Mouse (Mus musculus): ENCODE measurements around the gene Taar8a.

Taar8a gene

DNA sequence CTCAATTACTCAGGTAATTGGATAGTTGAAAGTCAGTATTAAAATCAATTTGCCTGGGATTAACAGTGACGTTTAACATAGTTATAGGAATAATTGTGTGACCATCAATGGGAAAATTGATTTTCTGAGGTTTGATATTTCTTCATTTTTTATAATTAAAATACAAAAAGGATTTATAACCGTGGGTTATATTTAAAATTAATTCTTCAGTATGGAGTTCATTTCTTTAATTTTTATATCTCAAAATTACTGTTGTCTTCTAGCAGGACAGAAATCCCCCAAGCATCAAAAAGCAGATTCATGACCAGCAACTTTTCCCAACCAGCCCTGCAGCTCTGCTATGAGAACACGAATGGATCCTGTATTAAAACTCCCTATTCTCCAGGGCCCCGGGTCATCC is at the start of gene Taar8a:
Gene Taar8a (plus strand): TSS at position 301 of the 400 bp plus-strand sequence.
- 90% methylated on average over 2 of the region's 4 CpGs for WGBS

DNA sequence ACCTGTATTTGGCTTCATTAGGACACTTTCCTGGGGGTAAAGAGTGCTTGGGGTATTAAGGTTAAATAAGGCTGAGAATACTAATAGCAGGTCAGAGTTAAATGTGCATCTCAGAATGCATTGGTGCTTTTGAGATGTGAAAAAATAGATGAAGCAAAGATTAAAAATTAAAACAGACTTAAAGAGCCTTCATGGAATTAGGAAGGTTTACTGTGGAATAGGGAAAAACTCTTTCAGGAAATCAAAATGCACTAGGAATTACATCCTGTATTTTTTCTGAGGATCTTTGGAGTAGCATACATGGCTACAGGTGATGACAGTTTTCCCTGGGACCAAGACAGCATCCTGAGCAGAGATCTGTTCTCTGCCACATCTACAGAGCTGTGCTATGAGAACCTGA is 49.4 kb upstream of the Taar8a start, which contains the start of gene Taar7d:
Gene Taar7d (plus strand): TSS at position 301 of the 400 bp plus-strand sequence.

DNA sequence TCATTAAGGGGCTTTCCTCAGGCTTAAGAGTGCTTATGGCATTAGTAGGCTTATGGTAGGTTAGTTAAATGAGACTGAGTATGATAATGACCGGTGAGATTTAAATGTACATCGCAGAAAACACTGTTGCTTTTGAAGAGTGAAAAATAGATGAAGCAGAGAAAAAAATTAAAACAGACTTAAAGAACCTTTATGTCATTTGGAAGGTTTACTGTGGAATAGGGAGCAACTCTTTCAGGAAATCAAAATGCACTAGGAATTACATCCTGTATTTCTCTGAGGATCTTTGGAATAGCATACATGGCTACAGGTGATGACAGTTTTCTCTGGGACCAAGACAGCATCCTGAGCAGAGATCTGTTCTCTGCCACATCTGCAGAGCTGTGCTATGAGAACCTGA is 39.0 kb upstream of the Taar8a start, which contains the start of gene Taar7e:
Gene Taar7e (plus strand): TSS at position 301 of the 400 bp plus-strand sequence.
- WGBS = 89% methylated on average over 2 of the region's 2 CpGs

DNA sequence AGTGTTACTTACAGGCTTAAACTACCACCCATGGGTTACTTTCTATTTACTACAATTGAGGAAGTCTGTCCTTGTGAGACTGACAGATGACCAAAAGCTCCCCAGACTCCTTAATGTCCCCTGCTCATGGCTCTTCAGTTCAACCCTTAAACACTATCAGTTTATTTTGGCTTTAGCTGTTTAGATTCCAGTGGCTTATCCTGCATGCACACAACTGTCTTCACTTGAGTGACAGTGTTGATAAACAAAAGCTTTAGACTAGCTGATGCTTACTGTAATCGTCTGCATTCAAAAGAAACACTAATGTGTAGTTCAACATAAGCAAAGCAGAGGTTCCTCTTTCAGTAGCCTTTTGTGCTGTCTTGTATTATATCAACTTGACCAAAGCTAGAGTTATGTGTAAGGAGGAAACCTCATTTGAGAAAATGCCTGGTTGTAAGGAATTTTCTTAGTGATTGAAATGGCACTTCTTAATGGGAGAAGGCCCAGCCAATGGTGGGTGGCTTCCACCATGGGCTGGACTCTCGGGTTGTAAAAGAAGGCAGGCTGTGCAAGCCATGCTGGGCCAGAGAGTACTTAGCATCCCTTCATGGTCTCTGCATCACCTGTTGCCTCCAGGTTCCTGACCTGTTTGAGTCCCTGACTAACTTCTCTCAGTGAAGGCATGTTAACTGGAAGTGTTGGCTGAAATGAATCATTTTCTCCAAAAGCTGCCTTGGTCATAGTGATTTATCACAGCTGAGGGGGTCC is 36.0 kb upstream of the Taar8a start:
- 66% methylated on average over 2 of the region's 2 CpGs for WGBS

DNA sequence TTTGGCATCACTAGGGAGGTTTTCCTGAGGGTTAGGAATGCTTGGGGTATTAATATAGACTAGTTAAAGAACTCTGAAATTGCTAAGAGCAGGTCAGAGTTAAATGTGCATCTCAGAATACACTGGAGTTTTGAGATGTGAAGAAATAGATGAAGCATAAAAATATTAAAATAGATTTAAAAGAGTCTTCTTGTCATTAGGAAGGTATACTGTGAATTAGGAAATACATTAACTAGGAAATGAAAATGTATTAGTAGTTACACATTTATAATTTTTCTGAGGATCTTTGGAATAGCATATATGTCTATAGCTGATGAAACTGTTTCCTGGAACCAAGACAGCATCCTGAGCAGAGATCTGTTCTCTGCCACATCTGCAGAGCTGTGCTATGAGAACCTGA is 27.1 kb upstream of the Taar8a start, which contains the start of gene Taar7f:
Gene Taar7f (plus strand): TSS at position 301 of the 400 bp plus-strand sequence.

DNA sequence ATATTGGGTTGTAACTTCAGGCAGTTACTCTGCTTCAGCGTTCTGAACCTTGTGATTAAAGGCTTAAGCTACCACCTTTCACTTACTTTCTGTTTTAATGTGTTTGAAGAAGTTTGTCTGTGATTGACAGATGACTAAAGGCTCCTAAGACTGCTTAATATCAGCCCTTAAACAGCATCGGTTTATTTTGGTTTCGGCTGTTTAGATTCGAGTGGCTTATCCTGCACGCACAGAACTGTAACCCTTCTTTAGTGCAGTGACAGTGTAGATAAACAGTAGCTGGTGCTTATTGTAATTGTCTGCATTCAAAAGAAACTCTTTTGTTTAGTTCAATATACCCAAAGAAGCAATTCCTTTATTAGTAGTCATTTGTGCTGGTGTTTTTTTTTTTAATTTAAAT is 24.3 kb upstream of the Taar8a start:
- WGBS = 72% methylated on average over 5 of the region's 5 CpGs

DNA sequence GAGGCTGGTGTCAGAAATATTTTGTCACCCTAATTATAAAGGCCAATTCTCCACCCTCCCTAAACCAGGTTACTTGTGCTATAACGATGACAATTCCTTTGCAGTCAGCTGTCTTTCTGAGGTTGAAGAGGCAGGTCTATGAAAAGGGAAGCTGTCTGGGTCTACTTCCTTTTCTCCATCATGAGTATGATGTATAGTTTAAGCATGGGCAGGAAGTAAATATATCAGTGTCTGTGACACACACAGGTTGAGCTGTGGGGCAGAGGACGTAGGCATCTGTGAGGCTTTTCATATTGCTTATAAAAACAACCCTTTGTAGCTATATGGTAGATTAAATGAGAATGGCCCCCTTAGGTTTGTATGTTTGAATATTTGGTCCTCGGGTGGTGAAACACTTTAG is 17.3 kb upstream of the Taar8a start:
- 83% methylated on average over 3 of the region's 3 CpGs for WGBS

DNA sequence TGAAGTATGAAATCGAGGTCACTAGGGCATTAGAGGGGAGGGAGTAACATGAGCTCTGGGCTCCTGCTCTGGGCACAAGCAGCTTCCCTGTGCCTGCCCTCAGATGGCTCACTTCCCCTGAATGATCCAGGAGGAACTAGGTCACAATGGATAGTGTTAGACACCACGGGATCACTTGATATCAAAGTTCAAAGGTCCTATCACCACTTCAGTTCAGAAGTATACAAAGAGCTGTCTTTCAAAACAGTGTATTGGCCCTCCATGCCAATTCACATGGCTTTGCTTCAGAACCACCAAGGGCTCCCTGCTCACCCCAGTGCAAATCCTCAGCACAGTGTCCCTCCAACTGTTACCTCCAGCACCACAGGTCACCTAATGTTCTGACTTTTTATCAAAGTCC is 1.5 kb upstream of the Taar8a start:
- WGBS = 44% methylated on average over 2 of the region's 2 CpGs

DNA sequence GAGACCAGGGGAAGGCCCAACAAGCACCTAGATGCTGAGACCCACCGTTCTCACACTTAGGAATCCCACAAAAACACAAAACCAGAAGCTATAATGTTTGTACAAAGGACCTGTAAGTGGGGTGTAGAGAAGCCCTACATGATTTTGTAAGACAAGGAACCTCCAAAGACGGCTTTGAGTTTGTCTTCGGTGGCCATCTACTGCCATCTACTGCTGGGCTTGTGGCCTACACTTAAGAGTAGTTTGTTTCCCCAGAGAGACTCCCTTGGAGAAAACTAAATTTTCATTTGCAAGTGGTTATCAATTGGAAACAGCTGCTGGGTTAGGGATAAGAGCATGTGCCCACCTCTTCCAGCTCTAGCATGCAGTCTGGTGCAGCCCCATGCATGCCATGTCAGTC is 3.9 kb downstream of the Taar8a start:
- WGBS = 39% methylated on average over 3 of the region's 3 CpGs

DNA sequence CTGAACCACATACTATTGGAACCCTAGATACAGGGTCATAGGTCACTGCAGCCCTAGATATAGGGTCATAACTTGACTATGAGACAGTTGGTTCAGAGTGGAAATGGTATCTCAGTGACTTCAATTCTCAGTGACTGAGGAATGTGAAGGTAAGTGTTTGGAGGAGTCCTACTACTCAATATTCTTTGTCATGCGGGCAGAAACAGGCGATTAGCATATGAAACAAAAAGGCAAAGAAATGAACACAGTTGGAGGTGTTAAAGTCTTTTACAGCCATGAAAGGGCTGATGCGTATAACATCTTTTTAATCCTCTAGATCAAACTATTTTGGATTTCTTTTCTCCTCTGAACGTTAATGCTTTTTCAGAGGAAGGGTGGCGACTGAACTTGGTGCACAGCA is 9.6 kb downstream of the Taar8a start:
- 66% methylated on average over 5 of the region's 5 CpGs for WGBS

DNA sequence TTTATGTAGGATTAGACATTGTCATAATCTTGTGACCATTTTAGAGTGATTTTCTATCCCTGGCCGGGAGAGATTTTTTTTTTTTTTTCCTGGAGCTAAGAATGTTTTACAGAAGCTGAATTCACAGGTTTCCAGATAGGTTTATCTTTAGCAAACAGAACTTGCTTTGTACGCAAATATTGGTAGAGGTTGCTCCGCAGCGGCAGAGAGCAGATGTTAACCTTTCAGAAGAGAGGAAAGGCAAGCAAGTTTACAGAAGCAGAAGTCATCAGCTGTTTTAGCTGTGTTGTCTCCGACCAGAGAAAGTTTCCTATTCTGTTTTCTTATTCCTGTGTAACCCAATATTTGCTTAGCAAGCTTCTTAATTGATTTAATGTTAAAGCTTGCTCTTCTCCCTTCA is 10.3 kb downstream of the Taar8a start:
- WGBS = 75% methylated on average over 5 of the region's 5 CpGs

DNA sequence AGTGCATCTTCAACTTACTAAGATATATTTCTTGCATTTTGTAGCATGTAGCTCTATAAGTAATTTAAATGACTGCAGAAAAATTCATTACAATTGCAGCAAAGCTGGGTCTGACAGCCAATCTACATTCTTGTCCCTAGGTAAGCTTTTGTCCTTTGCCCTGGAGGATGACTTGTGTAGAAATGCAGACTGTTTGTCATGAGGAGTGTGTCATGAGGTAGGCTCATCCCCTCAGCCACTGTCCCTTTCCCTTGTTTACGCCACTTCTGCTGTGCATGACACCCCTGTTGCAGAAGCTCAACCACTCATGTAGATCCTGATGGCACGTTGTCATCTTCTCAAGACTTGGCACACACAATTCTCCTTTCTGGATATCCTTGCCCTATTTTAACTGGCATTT is 10.9 kb downstream of the Taar8a start:
- WGBS = 81% methylated on average over 2 of the region's 2 CpGs

DNA sequence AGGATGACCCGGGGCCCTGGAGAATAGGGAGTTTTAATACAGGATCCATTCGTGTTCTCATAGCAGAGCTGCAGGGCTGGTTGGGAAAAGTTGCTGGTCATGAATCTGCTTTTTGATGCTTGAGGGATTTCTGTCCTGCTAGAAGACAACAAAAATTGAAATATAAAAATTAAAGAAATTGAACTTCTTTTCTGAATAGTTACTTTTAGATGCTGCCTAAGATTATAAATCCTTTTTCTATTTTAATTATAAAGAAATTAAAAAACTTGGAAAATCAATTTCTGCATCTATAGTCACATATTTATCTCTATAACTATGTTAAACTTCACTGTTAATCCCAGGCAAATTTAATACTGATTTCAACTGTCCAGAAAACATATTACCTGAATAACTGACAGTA is 15.9 kb downstream of the Taar8a start, which contains the start of gene Taar8b:
Gene Taar8b (minus strand): TSS at position 101 of the 400 bp plus-strand sequence.
- WGBS = 63% methylated on average over 2 of the region's 2 CpGs

DNA sequence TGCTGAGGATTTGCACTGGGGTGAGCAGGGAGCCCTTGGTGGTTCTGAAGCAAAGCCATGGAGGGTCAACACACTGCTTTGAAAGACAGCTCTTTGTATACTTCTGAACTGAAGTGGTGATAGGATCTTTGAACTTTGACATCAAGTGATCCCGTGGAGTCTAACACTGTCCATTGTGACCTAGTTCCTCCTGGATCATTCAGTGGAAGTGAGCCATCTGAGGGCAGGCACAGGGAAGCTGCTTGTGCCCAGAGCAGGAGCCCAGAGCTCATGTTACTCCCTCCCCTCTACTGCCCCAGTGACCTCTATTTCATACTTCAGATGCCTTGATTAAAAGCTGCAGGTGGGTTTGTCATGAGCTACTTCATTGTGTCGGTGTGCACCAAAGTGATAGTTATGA is 20.7 kb downstream of the Taar8a start:
- 65% methylated on average over 2 of the region's 2 CpGs for WGBS

DNA sequence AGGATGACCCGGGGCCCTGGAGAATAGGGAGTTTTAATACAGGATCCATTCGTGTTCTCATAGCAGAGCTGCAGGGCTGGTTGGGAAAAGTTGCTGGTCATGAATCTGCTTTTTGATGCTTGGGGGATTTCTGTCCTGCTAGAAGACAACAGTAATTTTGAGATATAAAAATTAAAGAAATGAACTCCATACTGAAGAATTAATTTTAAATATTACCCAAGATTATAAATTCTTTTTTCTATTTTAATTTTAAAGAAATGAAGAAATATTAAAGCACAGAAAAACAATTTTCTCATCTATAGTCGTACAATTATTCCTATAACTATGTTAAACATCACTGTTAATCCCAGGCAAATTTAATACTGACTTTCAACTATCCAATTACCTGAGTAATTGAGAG is 25.5 kb downstream of the Taar8a start, which contains the start of gene Taar8c:
Gene Taar8c (minus strand): TSS at position 101 of the 400 bp plus-strand sequence.
- WGBS = 85% methylated on average over 1 of the region's 3 CpGs

DNA sequence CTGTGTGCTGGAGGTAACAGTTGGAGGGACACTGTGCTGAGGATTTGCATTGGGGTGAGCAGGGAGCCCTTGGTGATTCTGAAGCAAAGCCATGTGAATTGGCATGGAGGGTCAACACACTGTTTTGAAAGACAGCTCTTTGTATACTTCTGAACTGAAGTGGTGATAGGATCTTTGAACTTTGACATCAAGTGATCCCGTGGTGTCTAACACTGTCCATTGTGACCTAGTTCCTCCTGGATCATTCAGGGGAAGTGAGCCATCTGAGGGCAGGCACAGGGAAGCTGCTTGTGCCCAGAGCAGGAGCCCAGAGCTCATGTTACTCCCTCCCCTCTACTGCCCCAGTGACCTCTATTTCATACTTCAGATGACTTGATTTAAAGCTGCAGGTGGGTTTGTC is 27.0 kb downstream of the Taar8a start:
- WGBS = 66% methylated on average over 1 of the region's 1 CpGs

DNA sequence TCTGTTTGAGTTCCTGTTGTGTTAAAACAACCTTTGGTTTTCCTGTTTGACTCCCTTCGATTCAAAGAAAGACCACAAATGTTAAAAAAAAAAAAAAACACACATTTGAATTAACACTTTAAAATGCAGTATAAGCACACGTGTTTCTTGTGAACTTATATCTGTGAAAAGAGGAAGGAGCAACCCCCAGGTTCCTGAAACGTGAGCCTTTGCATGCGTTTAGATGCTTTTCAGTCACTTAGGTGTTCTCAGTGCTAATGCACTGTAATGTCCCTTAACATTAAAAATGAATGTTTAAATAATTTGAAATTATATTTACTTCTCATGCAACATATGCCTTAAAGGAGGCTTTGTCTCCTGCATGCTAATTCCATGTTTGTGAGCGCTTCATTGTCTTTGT is 31.4 kb downstream of the Taar8a start:
- WGBS = 69% methylated on average over 5 of the region's 5 CpGs

DNA sequence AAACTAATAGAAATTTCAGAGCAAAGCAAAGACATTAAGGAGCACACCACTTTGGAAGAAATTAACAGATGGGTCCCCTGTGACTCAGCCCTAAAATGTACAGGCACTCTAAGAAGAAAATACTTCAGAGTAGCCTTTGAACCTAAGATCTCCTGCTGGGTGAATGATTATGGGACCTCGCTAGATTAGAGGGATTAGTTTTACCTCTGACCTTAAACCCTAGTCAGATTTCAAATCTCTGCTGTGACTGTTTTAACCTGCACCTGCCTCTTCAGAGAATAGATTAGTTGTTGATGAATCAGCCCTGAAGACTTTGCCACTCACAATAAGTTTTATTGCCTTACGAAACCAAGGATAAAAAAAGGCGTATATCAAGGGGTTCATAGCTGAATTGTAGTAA is 31.9 kb downstream of the Taar8a start:
- WGBS = 80% methylated on average over 3 of the region's 3 CpGs

DNA sequence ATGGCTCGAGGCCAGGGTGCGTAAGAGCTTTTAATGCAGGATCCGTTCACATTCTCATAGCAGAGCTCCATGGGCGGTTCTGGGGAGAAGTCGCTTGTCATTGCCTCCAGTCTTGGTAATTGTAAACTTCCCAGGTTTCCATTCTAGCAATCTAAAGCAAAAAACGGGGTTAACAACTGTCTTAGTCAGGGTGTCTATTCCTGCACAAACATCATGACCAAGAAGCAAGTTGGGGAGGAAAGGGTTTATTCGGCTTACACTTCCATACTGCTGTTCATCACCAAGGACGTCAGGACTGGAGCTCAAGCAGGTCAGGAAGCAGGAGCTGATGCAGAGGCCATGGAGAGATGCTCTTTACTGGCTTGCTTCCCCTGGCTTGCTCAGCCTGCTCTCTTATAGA is 33.1 kb downstream of the Taar8a start, which contains the start of gene Taar9:
Gene Taar9 (minus strand): TSS at position 101 of the 400 bp plus-strand sequence.
- WGBS = 85% methylated on average over 8 of the region's 8 CpGs

DNA sequence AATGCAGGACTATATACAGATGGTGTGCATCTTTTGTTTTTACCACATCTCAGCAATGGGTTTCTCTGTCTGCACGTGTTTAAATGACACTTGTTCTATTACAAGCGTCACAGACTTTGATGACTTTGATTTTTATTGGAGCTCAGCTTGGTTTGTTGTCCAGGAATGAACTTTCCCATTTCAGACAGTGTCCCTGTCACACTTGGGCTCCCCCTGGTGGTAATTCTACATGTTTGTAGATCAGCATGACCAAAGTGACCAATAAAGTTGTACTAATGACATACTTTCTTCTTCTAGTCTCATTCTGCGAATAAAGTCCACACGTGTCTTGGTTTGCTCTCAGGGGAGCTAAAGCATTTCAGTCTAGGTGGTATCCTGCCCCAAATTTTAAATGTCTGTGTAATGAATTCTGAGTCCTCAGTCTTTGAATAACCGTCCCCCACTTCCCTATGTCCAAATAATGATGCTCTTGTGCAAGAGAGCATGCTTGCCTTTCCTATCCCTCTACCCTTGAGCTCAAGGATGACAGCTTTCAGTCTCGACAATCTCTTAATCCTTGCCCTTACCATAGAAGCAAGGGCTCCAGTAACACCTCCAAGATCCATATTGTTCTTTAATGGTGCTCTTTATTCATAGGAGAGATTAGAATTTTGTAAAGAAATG is 34.9 kb downstream of the Taar8a start:
- 50% methylated on average over 6 of the region's 6 CpGs for WGBS
